Mouse (Mus musculus): ENCODE data around the gene Spaar. TPM values are rescaled to one million over a fixed set of nuclear protein-coding genes. Genes with fewer than 3 reads are reported as not detected.

Gene Spaar
- total and polyA plus RNA-seq, 3 experiments = 0.11 TPM; not detected in 2

DNA sequence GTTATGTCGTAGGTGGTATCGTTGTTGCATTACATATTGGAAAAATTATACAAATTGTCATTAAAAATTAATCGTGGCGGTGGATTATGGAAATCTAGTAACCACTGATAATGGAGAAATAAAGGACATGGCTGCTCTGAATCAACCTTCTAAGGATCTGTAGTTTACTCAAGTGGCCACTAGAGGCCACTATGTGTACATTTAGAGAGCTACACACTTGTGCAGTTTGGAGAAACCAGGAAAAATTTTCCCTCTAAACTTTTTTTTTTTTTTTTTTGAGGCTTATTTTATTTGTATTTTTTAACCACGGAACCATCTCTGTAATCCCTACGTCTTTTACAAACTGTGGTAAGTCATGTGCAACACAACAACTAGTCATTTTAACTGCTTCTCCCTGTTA is 15.4 kb downstream of the Spaar start:
- TF ChIP-seq POLR2AphosphoS5 (IDR thresholded peaks at IDR 0.05; ENCODE audit: insufficient replicate concordance, low read depth, low read length) = no peak
- no peak for TF ChIP-seq GATA2 (IDR thresholded peaks at IDR 0.05; ENCODE audit: borderline replicate concordance, low read depth, low read length)
- TF ChIP-seq GATA1 (IDR thresholded peaks at IDR 0.05; ENCODE audit: borderline replicate concordance, low read length) = no peak
- no peak for TF ChIP-seq CTCF (IDR thresholded peaks at IDR 0.05; ENCODE audit: low read depth, low read length)
- no peak for TF ChIP-seq TAL1 (conservative IDR thresholded peaks at IDR 0.05; ENCODE audit: low read depth, low read length)
- Histone ChIP-seq H3K4me3 (ENCODE audit: low read depth, low read length) (no peak overlapping the region), H3K4me1 (ENCODE audit: insufficient read depth, low read depth, low read length) (no peaks in the 10 kb centered on the region), H3K36me3 (replicated peaks) (no peaks in the 10 kb centered on the region), H3K9me3 (replicated peaks) (no peaks in the 10 kb centered on the region), H3K27me3 (ENCODE audit: insufficient read depth, low read length) (peaks cover 4% of the 10 kb centered on the region; the same call in 1 of the 2 replicates)
- ATAC-seq (ENCODE audit: extremely low read depth, insufficient number of reproducible peaks, low FRiP score, poor library complexity, severe bottlenecking) = no peak
- no peak for DNase-seq (ENCODE audit: low spot score)

GRCm38 (mm10) chr4:43757213-43757612 is 27.4 kb downstream of the Spaar start:
- H3K36me3 ChIP-seq (replicated peaks) = no peaks in the 10 kb centered on the region
- TF ChIP-seq GATA1 (IDR thresholded peaks at IDR 0.05; ENCODE audit: borderline replicate concordance, low read length) (no peak), GATA2 (IDR thresholded peaks at IDR 0.05; ENCODE audit: borderline replicate concordance, low read depth, low read length) (no peak)
- H3K27me3 ChIP-seq (ENCODE audit: insufficient read depth, low read length) = 0 out of 2 replicates have a peak, but pooled peaks cover 3% of the 10 kb centered on the region
- no peak overlapping the region for H3K4me3 ChIP-seq (ENCODE audit: low read depth, low read length)
- ATAC-seq (ENCODE audit: extremely low read depth, insufficient number of reproducible peaks, low FRiP score, poor library complexity, severe bottlenecking) (no peak), DNase-seq (ENCODE audit: low spot score) (no peak)
- no peaks in the 10 kb centered on the region for H3K9me3 ChIP-seq (replicated peaks)
- no peaks in the 10 kb centered on the region for H3K4me1 ChIP-seq (ENCODE audit: insufficient read depth, low read depth, low read length)

GRCm38 (mm10) chr4:43759571-43760418 is 30.0 kb downstream of the Spaar start:
- no peak for DNase-seq (ENCODE audit: low spot score)
- H3K27me3 ChIP-seq (ENCODE audit: insufficient read depth, low read length) = 0 out of 2 replicates have a peak, but pooled peaks cover 3% of the 10 kb centered on the region
- no peak for ATAC-seq (ENCODE audit: extremely low read depth, insufficient number of reproducible peaks, low FRiP score, poor library complexity, severe bottlenecking)
- no peak for TF ChIP-seq TAL1 (conservative IDR thresholded peaks at IDR 0.05; ENCODE audit: low read depth, low read length)
- no peak for TF ChIP-seq CTCF (IDR thresholded peaks at IDR 0.05; ENCODE audit: low read depth, low read length)
- TF ChIP-seq GATA1 (IDR thresholded peaks at IDR 0.05; ENCODE audit: borderline replicate concordance, low read length) = no peak
- TF ChIP-seq GATA2 (IDR thresholded peaks at IDR 0.05; ENCODE audit: borderline replicate concordance, low read depth, low read length) = no peak
- TF ChIP-seq POLR2AphosphoS5 (IDR thresholded peaks at IDR 0.05; ENCODE audit: insufficient replicate concordance, low read depth, low read length) = no peak
- H3K9me3 ChIP-seq (replicated peaks) = 0 out of 2 replicates have a peak, but pooled peaks cover 3% of the 10 kb centered on the region
- no peaks in the 10 kb centered on the region for H3K36me3 ChIP-seq (replicated peaks)
- H3K4me3 ChIP-seq (ENCODE audit: low read depth, low read length) = no peak overlapping the region
- H3K4me1 ChIP-seq (ENCODE audit: insufficient read depth, low read depth, low read length) = no peaks in the 10 kb centered on the region

- no peak for DNase-seq (ENCODE audit: low spot score)
Measured at GRCm38 (mm10) chr4:43760460-43760859, 30.6 kb downstream of the Spaar start.

GRCm38 (mm10) chr4:43761336-43761735 is 31.5 kb downstream of the Spaar start:
- H3K4me3 ChIP-seq (ENCODE audit: low read depth, low read length) = no peak overlapping the region
- no peaks in the 10 kb centered on the region for H3K4me1 ChIP-seq (ENCODE audit: insufficient read depth, low read depth, low read length)
- DNase-seq (ENCODE audit: low spot score) (no peak), ATAC-seq (ENCODE audit: extremely low read depth, insufficient number of reproducible peaks, low FRiP score, poor library complexity, severe bottlenecking) (no peak)
- TF ChIP-seq GATA1 (IDR thresholded peaks at IDR 0.05; ENCODE audit: borderline replicate concordance, low read length) (no peak), POLR2AphosphoS5 (IDR thresholded peaks at IDR 0.05; ENCODE audit: insufficient replicate concordance, low read depth, low read length) (no peak), GATA2 (IDR thresholded peaks at IDR 0.05; ENCODE audit: borderline replicate concordance, low read depth, low read length) (no peak), TAL1 (conservative IDR thresholded peaks at IDR 0.05; ENCODE audit: low read depth, low read length) (no peak), CTCF (IDR thresholded peaks at IDR 0.05; ENCODE audit: low read depth, low read length) (no peak)
- H3K27me3 ChIP-seq (ENCODE audit: insufficient read depth, low read length) = 0 out of 2 replicates have a peak, but pooled peaks cover 3% of the 10 kb centered on the region
- H3K36me3 ChIP-seq (replicated peaks) = no peaks in the 10 kb centered on the region
- 0 out of 2 replicates have a peak, but pooled peaks cover 3% of the 10 kb centered on the region for H3K9me3 ChIP-seq (replicated peaks)

More at GRCm38 (mm10) chr4:43760460-43760859, 30.6 kb downstream of the Spaar start:
- Histone ChIP-seq H3K4me3 (ENCODE audit: low read depth, low read length) (no peak overlapping the region), H3K27me3 (ENCODE audit: insufficient read depth, low read length) (0 out of 2 replicates have a peak, but pooled peaks cover 3% of the 10 kb centered on the region), H3K4me1 (ENCODE audit: insufficient read depth, low read depth, low read length) (no peaks in the 10 kb centered on the region), H3K9me3 (replicated peaks) (0 out of 2 replicates have a peak, but pooled peaks cover 3% of the 10 kb centered on the region), H3K36me3 (replicated peaks) (no peaks in the 10 kb centered on the region)
- ATAC-seq (ENCODE audit: extremely low read depth, insufficient number of reproducible peaks, low FRiP score, poor library complexity, severe bottlenecking) = no peak
- 0 out of 2 replicates have a peak, but pooled peaks have one; percentile 11 for TF ChIP-seq CTCF (IDR thresholded peaks at IDR 0.05; ENCODE audit: low read depth, low read length)
- no peak for TF ChIP-seq TAL1 (conservative IDR thresholded peaks at IDR 0.05; ENCODE audit: low read depth, low read length)
- TF ChIP-seq GATA1 (IDR thresholded peaks at IDR 0.05; ENCODE audit: borderline replicate concordance, low read length) = no peak
- TF ChIP-seq GATA2 (IDR thresholded peaks at IDR 0.05; ENCODE audit: borderline replicate concordance, low read depth, low read length) = no peak
- no peak for TF ChIP-seq POLR2AphosphoS5 (IDR thresholded peaks at IDR 0.05; ENCODE audit: insufficient replicate concordance, low read depth, low read length)

GRCm38 (mm10) chr4:43763410-43763809 is 33.6 kb downstream of the Spaar start:
- ATAC-seq (ENCODE audit: extremely low read depth, insufficient number of reproducible peaks, low FRiP score, poor library complexity, severe bottlenecking) (no peak), DNase-seq (ENCODE audit: low spot score) (peak; percentile 8)
- Histone ChIP-seq H3K27me3 (ENCODE audit: insufficient read depth, low read length) (0 out of 2 replicates have a peak, but pooled peaks cover 8% of the 10 kb centered on the region), H3K4me3 (ENCODE audit: low read depth, low read length) (no peak overlapping the region), H3K36me3 (replicated peaks) (no peaks in the 10 kb centered on the region), H3K4me1 (ENCODE audit: insufficient read depth, low read depth, low read length) (no peaks in the 10 kb centered on the region), H3K9me3 (replicated peaks) (0 out of 2 replicates have a peak, but pooled peaks cover 3% of the 10 kb centered on the region)
- TF ChIP-seq POLR2AphosphoS5 (IDR thresholded peaks at IDR 0.05; ENCODE audit: insufficient replicate concordance, low read depth, low read length) = no peak
- peak; percentile 54; the same call in 1 of the 2 replicates for TF ChIP-seq CTCF (IDR thresholded peaks at IDR 0.05; ENCODE audit: low read depth, low read length)
